Mouse (Mus musculus) cerebellum, adult 18-20 months (tissue): ENCODE data around the gene Inafm1.
"Not testable (repeated sequence)": the region's sequence is repeated elsewhere in the genome, so short reads cannot be mapped to it uniquely, and the experiment has no call there.

ENCODE experiments used
- DNase-seq, 2 experiments: peaks; one replicate each; pipeline ENCODE4 v3.0.0; 2021

Gene Inafm1

GRCm38 (mm10) chr7:16273081-16273765 lies at the start of gene Inafm1:
Gene Inafm1 (minus strand): TSS chr7:16273617.
- peak; percentile 86 to 91 for DNase-seq

DNA sequence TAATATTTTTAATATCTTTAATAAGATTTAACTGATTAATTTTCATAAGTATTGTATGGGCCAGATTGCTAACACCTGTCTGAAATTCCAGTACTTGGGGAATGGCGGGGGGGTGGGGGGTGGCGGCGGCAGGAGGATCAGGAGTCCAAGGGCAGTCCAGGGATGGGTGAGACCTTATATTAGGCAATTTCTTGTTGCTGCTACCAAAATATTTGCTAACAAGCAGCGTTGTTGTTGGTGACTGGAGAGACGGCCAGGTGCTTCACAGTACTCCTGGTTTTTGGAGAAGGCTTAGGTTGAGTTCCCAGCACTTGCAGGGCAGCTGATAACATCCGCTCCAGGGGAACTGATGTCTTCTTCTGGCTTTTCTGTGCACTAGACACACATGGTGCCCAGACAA lies 47.1 kb upstream of the Inafm1 start:
- no peak for DNase-seq

GRCm38 (mm10) chr7:16319216-16319615 lies 45.8 kb upstream of the Inafm1 start:
- no peak for DNase-seq

DNA sequence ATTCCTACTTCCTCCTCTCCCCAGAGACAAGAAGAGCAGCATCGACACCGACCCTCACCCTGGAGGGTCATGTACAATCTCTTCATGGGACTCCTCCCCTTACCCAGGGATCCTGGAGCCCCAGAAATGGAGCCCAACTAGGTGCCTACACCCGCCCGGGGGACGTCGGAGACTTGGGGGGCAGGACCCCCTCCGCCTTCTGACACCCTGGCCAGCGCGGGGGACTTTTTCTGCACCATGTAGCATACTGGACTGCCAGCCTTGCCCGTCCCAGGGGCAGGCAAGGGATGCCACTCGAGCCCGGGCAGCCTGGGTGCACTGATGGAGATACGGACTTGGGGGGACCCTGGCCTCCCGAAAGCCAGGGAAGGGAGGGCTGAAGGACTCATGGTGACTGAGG lies 43.7 kb upstream of the Inafm1 start:
- peak; percentile 5 to 12 for DNase-seq

- DNase-seq = peak in 1 of 2 experiments; percentile 8
These were observed 41.9 kb upstream of the Inafm1 start for GRCm38 (mm10) chr7:16315222-16315759.

- DNase-seq = no peak
These were observed 40.9 kb upstream of the Inafm1 start for GRCm38 (mm10) chr7:16314221-16314775.

- DNase-seq = peak; percentile 79 to 89
These were observed 40.2 kb upstream of the Inafm1 start for GRCm38 (mm10) chr7:16313481-16314220.

- peak; percentile 48 to 55 for DNase-seq
These were observed 39.4 kb upstream of the Inafm1 start for GRCm38 (mm10) chr7:16312672-16313311.

DNA sequence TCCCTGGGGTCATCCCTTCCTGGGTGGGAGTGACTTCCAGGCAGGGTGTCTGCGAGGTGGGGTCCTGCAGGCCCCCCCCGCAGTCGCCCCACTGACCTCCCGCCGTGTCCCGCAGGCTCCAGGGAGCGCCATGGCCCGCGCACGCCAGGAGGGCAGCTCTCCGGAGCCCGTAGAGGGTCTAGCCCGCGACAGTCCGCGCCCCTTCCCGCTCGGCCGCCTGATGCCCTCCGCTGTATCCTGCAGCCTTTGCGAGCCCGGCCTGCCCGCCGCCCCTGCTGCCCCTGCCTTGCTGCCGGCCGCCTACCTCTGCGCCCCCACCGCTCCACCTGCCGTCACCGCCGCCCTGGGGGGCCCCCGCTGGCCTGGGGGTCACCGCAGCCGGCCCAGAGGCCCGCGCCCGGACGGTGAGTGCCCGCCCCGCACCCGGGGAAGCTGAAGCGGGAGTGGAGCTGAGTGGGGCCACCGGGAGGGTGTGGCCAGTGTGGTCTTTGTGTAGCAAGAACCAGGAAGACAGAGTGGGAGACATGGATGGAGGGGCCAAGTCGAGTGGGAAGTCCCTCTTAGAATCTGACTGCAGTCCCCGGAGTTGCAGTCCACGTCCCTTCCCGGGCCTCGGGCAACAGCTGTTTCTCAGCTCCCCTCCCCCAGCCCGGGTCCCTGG lies 38.7 kb upstream of the Inafm1 start:
- DNase-seq = peak; percentile 28 to 48

GRCm38 (mm10) chr7:16311453-16312004 lies 38.1 kb upstream of the Inafm1 start:
- peak; percentile 33 to 46 for DNase-seq

DNA sequence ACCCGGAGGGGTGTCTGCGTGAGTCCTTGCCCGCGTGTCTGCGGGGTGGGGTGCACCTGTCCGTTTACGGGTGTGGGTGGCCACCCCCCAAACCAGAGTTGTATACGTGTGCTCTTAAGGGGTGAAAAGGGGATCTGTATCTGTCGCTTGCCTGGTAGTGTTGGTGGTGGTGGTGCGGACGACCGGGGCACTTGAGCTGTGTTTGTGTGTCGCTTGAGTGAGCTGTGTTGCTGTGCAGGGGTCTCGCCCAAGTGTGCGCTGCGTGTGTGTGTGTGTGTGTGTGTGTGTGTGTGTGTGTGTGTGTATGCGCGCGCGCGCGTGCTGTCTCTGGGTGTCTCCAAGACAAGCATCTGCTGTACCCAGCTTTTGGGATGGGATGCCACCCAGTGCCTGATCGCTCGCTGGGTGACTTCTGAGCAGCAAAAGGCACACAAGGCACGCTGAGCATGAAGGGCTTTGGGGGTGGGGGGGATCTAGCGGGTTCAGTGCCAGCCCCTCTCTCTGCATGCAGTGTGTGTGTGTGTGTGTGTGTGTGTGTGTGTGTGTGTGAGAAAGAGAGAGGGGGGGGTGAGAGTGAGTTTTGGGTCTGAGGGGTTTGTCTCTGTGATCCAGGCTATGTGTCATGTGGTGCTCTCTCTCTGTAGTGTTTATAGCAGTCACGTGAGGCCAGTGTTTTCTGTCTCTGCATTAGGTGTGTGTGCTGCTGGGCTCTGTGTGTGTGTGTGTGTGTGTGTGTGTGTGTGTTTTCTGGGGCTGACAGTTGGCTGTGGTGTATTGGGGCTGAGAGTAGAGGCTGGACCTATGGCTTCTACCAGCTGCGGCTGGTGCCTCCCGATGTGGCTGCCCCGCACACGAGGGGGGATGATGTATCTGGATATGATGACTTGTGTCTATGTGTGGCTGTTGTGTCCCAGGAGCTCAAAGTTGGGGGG lies 37.4 kb upstream of the Inafm1 start:
- DNase-seq = peak; percentile 58 to 66

DNA sequence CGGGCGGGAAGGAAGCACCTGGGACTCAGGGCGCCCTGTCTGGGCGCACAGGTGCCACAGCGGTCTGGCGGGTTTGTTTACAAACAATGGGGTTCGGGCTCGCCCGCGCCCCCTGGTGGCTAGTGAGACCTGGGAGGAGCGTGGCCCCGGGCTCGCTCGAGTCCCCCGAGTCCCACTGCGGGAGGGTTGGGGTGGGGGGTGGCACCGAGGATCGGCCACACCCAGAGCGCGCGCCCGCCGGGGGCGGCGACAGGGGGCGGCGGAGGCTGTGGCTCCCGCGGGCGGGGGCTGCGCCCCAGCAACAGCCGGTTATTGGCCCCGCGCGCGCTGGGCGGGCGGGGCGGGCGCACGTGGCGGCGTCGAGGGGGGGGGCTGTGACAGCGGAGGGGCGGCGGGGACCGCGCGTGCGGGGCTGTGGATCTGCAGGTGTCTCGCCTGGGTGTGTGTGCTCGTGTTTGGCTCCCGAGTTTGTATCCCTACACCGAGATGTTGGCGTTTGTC lies 36.7 kb upstream of the Inafm1 start:
- DNase-seq = peak; percentile 84 to 94

- DNase-seq = peak; percentile 86 to 94
These were observed 36.1 kb upstream of the Inafm1 start for GRCm38 (mm10) chr7:16309318-16310019.

DNA sequence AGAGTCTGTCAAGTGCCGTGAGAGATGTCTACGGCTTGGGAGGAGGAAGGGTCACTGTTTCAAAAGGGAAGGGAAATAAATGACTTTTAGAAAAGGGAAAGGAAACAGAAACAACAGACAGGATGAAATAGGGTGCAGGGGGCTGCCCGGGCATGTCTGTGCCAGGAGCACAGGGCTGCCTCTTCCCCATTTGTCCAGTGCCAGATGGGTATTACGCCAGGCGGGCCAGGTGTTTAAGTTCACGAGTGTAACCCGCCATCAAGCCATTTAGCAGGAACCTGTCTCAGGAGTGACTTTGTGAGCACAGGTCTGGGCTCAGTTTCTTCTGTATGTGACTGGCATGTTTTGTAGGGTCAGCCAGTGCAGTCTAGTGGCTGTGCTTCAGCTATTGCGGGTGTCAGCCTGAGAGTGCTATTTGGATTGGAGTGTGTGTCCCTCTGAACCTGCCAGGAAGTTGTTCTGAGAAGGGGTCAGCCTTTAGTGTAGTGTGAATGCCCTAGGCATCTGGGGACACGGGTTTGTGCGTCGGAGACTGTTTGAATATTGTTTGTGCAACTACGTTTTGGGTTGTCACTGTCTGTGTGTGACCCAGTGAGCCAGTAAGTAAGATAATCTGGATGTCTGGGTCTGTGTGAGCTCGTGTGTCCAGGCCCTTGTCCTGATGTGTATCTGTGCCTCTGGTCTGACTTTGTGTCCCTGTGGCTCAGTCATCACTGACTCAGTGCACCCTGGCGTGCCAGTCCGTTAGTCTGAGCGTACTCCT lies 35.3 kb upstream of the Inafm1 start:
- peak in 1 of 2 experiments; percentile 32 for DNase-seq

DNA sequence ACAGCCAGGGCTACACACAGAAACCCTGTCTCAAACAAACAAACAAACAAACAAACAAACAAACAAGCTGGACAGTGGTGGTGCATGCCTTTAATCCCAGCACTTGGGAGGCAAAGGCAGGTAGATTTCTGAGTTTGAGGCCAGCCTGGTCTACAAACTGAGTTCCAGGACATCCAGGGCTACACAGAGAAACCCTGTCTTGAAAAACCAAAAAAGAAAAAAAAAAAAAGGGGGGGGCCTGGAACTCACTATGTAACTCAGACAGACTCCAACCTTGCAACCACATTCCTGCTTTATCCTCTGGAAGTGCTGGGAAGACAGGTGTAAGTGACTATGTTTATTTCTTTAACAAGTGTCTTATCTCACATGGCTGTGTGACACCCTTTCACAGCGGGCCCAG lies 34.7 kb upstream of the Inafm1 start, which contains the start of gene Bbc3:
Gene Bbc3, plus strand, starts transcription at position 301 of the 400 bp plus-strand sequence.
- DNase-seq = not testable (repeated sequence)

GRCm38 (mm10) chr7:16307141-16307540 lies 33.7 kb upstream of the Inafm1 start:
- DNase-seq = not testable (repeated sequence)

- DNase-seq = peak; percentile 97 to 99
These were observed 26.1 kb upstream of the Inafm1 start for GRCm38 (mm10) chr7:16299419-16300035.

DNA sequence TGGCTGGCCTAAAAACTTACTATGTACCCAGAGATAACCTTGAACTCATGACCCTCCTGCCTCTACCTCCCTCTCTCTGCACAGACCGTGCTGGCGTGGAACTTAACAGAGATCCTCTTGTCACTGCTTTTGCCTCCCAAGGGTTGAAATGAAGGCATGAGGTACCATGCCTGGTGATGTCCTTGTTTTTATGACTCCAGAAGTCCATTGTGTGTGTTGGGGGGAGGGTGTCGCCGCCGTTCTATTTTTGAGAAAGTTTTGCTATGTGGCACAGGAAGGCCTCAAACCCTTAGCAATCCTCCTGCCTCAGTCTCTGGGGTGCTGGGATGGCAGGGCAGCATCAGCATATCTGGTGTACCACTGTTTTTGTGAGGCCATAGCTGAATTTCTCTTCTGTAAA lies 25.5 kb upstream of the Inafm1 start:
- DNase-seq = peak in 1 of 2 experiments; percentile 21

DNA sequence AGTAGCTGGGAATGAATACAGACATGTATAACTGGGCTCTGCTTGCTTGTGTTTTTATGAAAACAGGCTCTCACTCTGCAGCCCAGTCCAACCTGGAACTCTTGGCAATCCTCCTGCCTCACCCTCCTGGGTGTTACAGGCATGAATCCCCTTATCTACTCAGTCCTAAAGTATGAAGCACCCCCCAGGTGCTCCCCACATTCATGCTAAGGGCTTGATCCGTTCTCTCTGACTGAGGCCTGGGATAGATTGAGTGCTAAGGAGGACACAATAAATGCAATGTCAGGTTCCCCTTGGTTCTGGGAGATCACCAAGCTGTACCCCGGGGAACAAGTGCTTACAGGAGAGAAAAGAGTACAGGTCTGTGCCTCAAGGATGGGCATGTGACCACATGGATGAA lies 24.2 kb upstream of the Inafm1 start:
- DNase-seq = peak in 1 of 2 experiments; percentile 28
